Mouse (Mus musculus) heart, embryonic 16.5 days (tissue): ENCODE results near the gene Pth1r. TPM values are rescaled to one million over a fixed set of nuclear protein-coding genes. Genes with fewer than 3 reads are reported as not detected.

Experiments used
- ATAC-seq: fragments of 200-750 bp; cut with Nextera tagmentation; replicated peaks from 2 replicates; pipeline ENCODE4 v1.8.0; 2017; ENCODE audit warnings: moderate number of reproducible peaks; ENCODE audit not compliant: insufficient read depth, low FRiP score; ENCODE audit errors: extremely low read depth
- H3K27ac ChIP-seq: fragments of 300-500 bp; sonication (generic); 2 replicates; pipeline ENCODE4 v1.5.1; 2014; ENCODE audit warnings: mild to moderate bottlenecking, low read length, control low read depth, moderate library complexity
- H3K27me3 ChIP-seq: fragments of 300-500 bp; sonication (generic); 2 replicates; pipeline ENCODE4 v1.6.1; 2014; ENCODE audit warnings: low read length, mixed read lengths; ENCODE audit not compliant: control insufficient read depth, insufficient read depth
- H3K36me3 ChIP-seq: fragments of 300-500 bp; sonication (generic); 2 replicates; pipeline ENCODE4 v1.6.1; 2014; ENCODE audit not compliant: control insufficient read depth, insufficient read depth
- H3K4me1 ChIP-seq: fragments of 300-500 bp; sonication (generic); 2 replicates; pipeline ENCODE4 v1.6.1; 2014; ENCODE audit warnings: low read length, mixed read lengths; ENCODE audit not compliant: control insufficient read depth, insufficient read depth
- H3K4me2 ChIP-seq: fragments of 300-500 bp; sonication (generic); 2 replicates; pipeline ENCODE4 v1.6.1; 2014; ENCODE audit warnings: low read depth, mild to moderate bottlenecking, control low read depth, low read length
- H3K4me3 ChIP-seq: fragments of 300-500 bp; sonication (generic); 2 replicates; pipeline ENCODE4 v1.5.1; 2014; ENCODE audit warnings: mild to moderate bottlenecking, control low read depth, low read length
- H3K9ac ChIP-seq: fragments of 300-500 bp; sonication (generic); 2 replicates; pipeline ENCODE4 v1.6.1; 2014; ENCODE audit warnings: low read length, control low read depth
- H3K9me3 ChIP-seq: fragments of 300-500 bp; sonication (generic); replicated peaks from 2 replicates; pipeline ENCODE4 v1.6.1; 2016; ENCODE audit warnings: low read length; ENCODE audit not compliant: control insufficient read depth
- WGBS: fragments of 180-500 bp; shearing (Covaris S2); extraction: QIAGEN DNeasy Blood & Tissue Kit; methylation state at CpG from one replicate; pipeline ENCODE4 v1.1.7; 2014; 5-methylcytosine and 5-hydroxymethylcytosine counted together
- polyA plus RNA-seq: library from polyadenylated mRNA; unstranded; fragments of >200 nt; fragmentation: Nextera tagmentation; extraction: Ambion mirVana; gene quantifications from 2 replicates; pipeline ENCODE4 v1.2.1, GENCODE M21; 2015

Pth1r gene
- polyA plus RNA-seq, 1 experiment from 2014 or later: 21.0 TPM

GRCm38 (mm10) chr9:110731859-110732258 is 15.1 kb downstream of the Pth1r start:
- no peaks in the 10 kb centered on the region for H3K36me3 ChIP-seq
- H3K27ac ChIP-seq: no peak overlapping the region; the same call in 1 of the 2 replicates
- no peak overlapping the region for H3K9ac ChIP-seq
- peaks cover 16% of the 10 kb centered on the region for H3K4me1 ChIP-seq
- H3K4me3 ChIP-seq: no peak overlapping the region
- H3K9me3 ChIP-seq: no peaks in the 10 kb centered on the region
- no peak for ATAC-seq
- WGBS: 51% methylated on average over 4 of the region's 4 CpGs
- H3K27me3 ChIP-seq: peaks cover 5% of the 10 kb centered on the region
- peak overlapping the region; percentile 80; the same call in 1 of the 2 replicates for H3K4me2 ChIP-seq

- Histone ChIP-seq H3K4me1 (peaks cover 26% of the 10 kb centered on the region), H3K9ac (no peak overlapping the region), H3K27ac (no peak overlapping the region), H3K4me2 (no peak overlapping the region), H3K36me3 (no peaks in the 10 kb centered on the region), H3K9me3 (no peaks in the 10 kb centered on the region), H3K27me3 (peaks cover 5% of the 10 kb centered on the region), H3K4me3 (no peak overlapping the region)
- ATAC-seq: no peak
- 19% methylated on average over 8 of the region's 8 CpGs for WGBS
These were observed 17.1 kb downstream of the Pth1r start for GRCm38 (mm10) chr9:110729841-110730240.

GRCm38 (mm10) chr9:110726867-110727266 is 20.1 kb downstream of the Pth1r start:
- H3K9me3 ChIP-seq: no peaks in the 10 kb centered on the region
- H3K4me1 ChIP-seq: peaks cover 11% of the 10 kb centered on the region
- WGBS: 55% methylated on average over 33 of the region's 33 CpGs
- H3K27me3 ChIP-seq: peaks cover 5% of the 10 kb centered on the region
- H3K9ac ChIP-seq: no peak overlapping the region
- no peak overlapping the region for H3K4me2 ChIP-seq
- H3K27ac ChIP-seq: no peak overlapping the region
- no peak for ATAC-seq
- H3K36me3 ChIP-seq: peaks cover 7% of the 10 kb centered on the region
- H3K4me3 ChIP-seq: no peak overlapping the region

DNA sequence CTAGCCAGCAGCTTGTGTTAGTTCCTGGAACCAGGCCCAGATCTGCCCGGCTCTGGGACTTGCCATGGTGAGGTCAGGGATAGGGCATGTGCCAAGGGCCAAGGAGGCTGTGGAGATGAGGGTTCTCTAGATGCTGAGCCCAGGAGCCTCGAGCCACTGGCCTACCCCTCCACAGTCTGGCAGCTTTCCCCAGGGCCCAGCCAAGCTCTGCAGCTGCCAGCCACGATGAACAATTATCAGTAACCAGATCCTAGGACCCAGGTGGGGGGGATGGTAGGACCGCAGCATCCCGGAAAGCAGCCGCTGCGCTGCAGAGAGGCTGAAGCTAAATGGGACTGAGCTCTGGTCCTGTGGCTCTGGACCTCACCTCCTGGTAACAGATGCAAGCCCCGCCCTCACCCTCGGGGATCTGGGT is 21.2 kb downstream of the Pth1r start:
- no peaks in the 10 kb centered on the region for H3K9me3 ChIP-seq
- 32% methylated on average over 9 of the region's 9 CpGs for WGBS
- H3K9ac ChIP-seq: no peak overlapping the region
- peaks cover 10% of the 10 kb centered on the region for H3K4me1 ChIP-seq
- H3K4me3 ChIP-seq: no peak overlapping the region
- H3K36me3 ChIP-seq: peaks cover 7% of the 10 kb centered on the region
- peak; percentile 20; the same call in 1 of the 2 replicates for ATAC-seq
- H3K4me2 ChIP-seq: no peak overlapping the region
- H3K27ac ChIP-seq: no peak overlapping the region
- peaks cover 5% of the 10 kb centered on the region for H3K27me3 ChIP-seq

- no peak overlapping the region for H3K9ac ChIP-seq
- no peak overlapping the region for H3K4me2 ChIP-seq
- WGBS: 87% methylated on average over 10 of the region's 10 CpGs
- no peaks in the 10 kb centered on the region for H3K9me3 ChIP-seq
- peaks cover 7% of the 10 kb centered on the region for H3K36me3 ChIP-seq
- H3K27me3 ChIP-seq: no peaks in the 10 kb centered on the region
- no peak for ATAC-seq
- no peak overlapping the region for H3K27ac ChIP-seq
- peaks cover 10% of the 10 kb centered on the region for H3K4me1 ChIP-seq
- no peak overlapping the region for H3K4me3 ChIP-seq
These were observed 24.9 kb downstream of the Pth1r start for GRCm38 (mm10) chr9:110722060-110722459.

DNA sequence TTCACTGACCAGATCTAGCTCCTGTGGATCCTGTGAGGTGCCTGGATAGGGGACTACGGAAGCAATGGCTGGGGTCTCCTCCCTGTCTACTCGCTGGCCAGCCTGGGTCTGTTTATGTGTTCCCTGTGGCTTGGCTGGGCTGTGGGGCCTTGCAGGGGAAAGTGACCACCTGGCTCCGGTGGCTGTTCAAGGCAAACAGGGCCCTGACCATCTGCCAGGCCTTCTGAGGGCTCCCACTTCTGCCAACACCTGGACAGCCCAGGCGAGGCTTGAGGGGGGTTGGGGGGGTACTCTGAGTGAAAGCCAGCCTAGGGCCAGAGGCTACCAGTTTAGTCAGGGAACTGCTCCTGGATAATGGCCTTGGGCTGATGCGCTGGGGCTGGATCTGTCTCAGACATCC is 27.0 kb downstream of the Pth1r start:
- no peak; the same call in 1 of the 2 replicates for ATAC-seq
- Histone ChIP-seq H3K4me1 (no peaks in the 10 kb centered on the region; the same call in 1 of the 2 replicates), H3K9ac (no peak overlapping the region), H3K9me3 (no peaks in the 10 kb centered on the region), H3K4me3 (no peak overlapping the region), H3K27me3 (no peaks in the 10 kb centered on the region), H3K27ac (no peak overlapping the region), H3K4me2 (no peak overlapping the region), H3K36me3 (peaks cover 11% of the 10 kb centered on the region)
- WGBS: 62% methylated on average over 5 of the region's 5 CpGs

GRCm38 (mm10) chr9:110718810-110719209 is 28.1 kb downstream of the Pth1r start:
- Histone ChIP-seq H3K4me3 (no peak overlapping the region), H3K9me3 (no peaks in the 10 kb centered on the region), H3K9ac (no peak overlapping the region), H3K27me3 (no peaks in the 10 kb centered on the region), H3K4me2 (no peak overlapping the region), H3K27ac (no peak overlapping the region), H3K36me3 (peaks cover 7% of the 10 kb centered on the region; the same call in 1 of the 2 replicates), H3K4me1 (no peaks in the 10 kb centered on the region)
- 69% methylated on average over 3 of the region's 3 CpGs for WGBS
- ATAC-seq: no peak

- Histone ChIP-seq H3K36me3 (peaks cover 8% of the 10 kb centered on the region), H3K27me3 (no peaks in the 10 kb centered on the region), H3K4me1 (no peaks in the 10 kb centered on the region), H3K4me2 (no peak overlapping the region), H3K9me3 (no peaks in the 10 kb centered on the region), H3K27ac (no peak overlapping the region), H3K9ac (no peak overlapping the region), H3K4me3 (no peak overlapping the region)
- 72% methylated on average over 6 of the region's 6 CpGs for WGBS
- no peak for ATAC-seq
These were observed 28.9 kb downstream of the Pth1r start for GRCm38 (mm10) chr9:110718071-110718470.

- no peaks in the 10 kb centered on the region for H3K9me3 ChIP-seq
- no peak overlapping the region for H3K27ac ChIP-seq
- H3K4me3 ChIP-seq: no peak overlapping the region
- H3K4me1 ChIP-seq: no peaks in the 10 kb centered on the region
- H3K4me2 ChIP-seq: no peak overlapping the region
- ATAC-seq: peak; percentile 49
- no peaks in the 10 kb centered on the region for H3K27me3 ChIP-seq
- H3K9ac ChIP-seq: no peak overlapping the region
- 31% methylated on average over 4 of the region's 4 CpGs for WGBS
- H3K36me3 ChIP-seq: peaks cover 14% of the 10 kb centered on the region
These were observed 30.2 kb downstream of the Pth1r start for GRCm38 (mm10) chr9:110716775-110717174.
